Mouse (Mus musculus) embryo, embryonic 11.5 days (tissue): ENCODE measurements at regions not wholly inside any gene's neighbourhood (a gene's known extent, or its start where the extent isn't known, plus 50 kb on each side); places are given as distances from the start of the nearest gene placed in this dataset.
"Not testable (repeated sequence)": the region's sequence is repeated elsewhere in the genome, so short reads cannot be mapped to it uniquely, and the experiment has no call there.

Experiments
- DNase-seq: peaks from one replicate; pipeline ENCODE4 v3.0.0-alpha.2; 2012; ENCODE audit warnings: low read depth, low spot score

DNA sequence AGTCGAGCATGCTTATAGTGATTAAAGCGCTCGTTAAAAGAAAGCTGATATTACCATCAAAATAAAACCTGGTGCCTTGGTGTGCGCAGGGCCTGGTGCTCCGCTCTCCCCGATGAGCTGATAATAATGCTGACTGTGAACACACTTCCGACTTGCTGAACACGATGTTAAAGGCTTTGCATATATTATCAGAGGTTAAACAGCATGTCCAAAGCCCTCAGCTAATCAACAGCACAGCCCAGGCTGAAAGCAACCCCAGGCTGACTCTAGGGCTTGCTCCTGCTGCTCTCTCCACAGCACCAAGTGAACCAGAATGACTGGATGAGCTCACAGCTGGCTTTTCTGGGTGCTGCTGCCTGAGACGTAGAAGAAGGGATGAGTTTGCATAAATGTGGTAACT lies 238.2 kb upstream of the 1700012A03Rik start:
- DNase-seq: no peak

DNA sequence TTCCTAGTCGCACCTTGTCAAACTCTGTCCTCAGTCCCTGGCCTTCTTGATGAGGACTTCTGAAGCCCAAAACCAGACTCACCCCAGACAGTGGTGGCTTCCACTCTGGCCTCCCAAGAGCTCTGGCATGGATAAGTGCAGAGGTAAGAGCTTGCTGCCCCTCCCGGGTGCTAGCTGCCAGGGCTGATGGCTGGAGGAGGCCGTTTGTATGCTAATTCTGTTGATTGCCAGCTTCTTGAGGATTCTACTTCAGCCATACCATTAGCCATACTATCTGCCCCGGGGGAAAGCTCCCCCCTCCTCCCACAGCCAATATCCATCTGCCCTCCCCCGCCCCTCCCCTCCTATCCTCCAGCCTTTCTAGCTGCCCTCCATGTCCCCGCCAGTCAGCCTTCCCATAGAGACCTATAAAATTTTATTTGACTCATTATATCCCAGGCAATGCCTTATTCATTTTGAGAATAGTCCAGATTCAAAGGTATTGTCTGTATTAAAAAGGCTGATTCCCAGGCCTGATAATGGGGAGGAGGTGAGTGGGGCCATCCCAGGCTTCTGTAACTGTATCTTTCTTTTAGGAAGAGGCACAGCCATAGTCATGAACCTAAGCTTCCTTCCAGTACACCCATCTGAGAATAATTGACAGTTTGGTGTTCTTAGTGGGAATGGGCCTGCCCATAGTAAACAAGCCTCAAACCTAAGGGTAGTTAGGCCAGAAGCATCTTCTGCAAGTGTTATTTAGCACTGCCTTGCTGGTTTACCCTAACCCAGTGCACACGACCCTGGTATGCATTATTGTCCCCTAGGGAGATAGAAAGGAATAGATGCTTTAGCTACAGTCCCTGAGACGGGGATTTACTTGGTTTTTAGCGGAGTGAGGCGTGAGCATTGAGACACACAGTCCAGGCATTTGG lies 239.2 kb upstream of the 1700012A03Rik start:
- DNase-seq: no peak

DNA sequence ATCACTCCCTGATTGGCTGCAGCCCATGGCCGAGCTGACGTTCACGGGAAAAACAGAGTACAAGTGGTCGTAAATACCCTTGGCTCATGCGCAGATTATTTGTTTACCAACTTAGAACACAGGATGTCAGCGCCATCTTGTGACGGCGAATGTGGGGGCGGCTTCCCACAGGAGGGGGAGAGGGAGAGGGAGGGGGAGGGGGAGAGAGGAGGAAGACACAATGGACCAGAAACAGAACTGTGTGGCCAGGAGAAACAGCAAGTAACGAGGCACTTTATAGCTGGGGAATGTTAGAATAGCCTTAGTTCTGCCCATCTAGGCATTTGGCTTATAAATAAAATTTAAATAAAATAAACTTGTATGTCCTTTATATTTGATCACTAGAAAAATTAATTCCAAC lies 240.7 kb upstream of the Podxl start:
- DNase-seq: not testable (repeated sequence)

DNA sequence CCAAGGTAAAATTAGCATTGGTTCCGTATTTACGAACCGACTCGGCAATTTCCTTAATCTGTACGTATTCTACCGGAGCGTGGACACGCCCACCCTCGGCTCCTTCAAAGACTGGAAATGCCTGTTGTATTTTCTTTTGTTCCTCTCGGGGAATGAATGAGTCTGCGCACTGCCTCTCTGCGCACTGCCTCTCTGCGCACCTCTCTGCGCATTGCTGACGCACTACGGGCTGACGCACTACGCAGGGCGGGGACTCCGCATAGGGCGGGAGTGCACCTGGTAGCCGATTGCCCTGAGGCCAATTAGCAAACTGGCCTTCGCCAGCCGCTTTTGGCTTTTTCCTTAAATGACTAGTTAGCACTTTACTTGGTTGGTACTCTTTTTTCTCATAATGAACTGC lies 239.4 kb upstream of the Podxl start:
- not testable (repeated sequence) for DNase-seq

DNA sequence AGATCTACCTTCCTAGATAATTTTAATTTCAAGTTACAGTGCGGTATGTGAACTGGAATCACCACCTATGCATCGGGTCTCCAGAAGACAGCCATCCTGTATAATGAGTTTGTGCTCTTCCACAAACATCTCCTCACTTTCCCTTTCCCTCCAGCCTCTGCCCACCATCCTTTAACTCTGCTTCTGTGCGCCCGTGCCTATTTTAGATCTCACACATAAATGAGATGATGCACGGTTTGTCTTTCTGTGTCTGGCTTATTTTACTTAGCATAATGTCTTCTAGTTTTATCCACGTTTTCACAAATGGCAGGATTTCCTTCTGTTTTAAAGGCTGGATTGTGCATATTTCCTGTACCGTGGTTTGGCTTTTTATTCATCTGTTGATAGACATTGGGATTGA lies 227.8 kb upstream of the Podxl start:
- DNase-seq: no peak

DNA sequence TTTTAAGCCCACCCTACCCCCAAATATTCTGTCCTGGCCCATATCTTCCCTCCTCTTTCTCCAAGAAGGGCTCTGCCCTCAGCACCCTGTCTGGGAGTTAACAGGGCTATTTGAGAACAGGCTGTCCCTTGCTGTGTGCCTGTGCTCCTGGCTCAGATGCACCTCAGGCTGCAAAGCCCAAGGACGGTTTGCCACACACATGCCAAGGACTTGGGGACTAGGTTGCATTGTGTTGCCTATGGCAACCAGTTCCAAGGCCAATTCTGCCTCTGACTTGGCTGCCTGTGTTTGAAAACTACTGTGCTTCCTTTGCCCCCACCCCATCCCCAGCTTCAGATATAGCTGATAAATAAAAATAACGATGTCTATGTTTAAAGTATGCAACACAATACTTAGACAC lies 227.1 kb upstream of the Podxl start:
- DNase-seq: no peak

DNA sequence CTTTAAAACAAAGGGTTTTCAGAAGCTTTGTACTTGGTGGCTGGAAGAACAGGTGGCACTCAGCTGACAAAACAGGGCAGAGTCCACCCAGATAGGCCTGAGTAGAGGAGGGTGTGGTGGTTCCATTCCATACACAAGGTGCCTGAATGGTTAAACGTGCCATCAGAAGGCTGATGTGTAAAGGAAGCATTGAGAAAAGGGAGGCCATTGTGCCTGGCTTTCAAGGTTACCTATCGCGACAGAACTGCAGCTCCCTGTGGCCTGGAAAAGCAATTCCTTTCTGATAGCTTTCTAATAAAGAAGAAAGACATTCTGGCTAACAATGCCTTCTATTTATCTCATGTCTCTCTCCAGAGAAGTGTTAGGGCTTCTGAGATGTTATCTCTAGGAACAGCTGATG lies 213.1 kb upstream of the Podxl start:
- no peak for DNase-seq

DNA sequence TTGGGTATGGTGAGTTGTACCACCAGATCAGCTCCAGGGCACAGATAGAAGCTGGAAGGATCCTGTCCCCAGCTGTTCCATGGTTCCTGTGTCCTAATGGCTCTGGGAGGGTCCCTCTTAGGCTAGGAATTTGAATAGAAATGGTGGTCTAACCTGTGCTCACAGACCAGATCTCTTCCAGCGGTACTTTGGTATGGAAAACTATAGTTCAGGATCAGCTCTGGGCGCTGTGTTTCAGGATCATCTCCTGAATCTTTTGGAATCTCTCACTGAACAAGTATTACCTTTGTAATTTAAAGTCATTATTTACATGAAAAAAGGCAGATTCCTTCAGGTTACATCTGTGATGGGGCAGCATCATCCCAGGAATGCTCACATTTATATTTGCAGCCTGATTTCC lies 208.1 kb upstream of the Podxl start:
- DNase-seq: no peak

DNA sequence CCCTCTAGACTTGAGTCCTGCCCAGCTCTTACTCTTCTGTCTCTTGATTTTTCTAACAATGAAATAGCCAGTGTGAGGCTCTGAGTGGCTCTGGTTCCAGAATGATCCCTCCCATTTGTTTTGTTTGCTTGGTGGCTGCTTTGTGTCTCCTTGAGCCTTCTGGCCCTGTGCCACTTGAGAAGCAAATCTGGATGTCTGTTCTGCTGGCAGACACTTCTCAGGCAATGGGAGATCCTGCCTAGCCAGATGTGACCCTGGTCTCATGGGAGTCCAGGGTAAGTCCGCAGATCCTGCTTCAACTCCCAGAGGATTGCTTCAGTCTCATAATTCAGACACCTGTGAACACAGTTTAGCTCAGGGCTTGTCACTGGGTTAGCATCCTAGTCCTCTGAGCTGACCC lies 181.8 kb upstream of the Podxl start:
- no peak for DNase-seq

DNA sequence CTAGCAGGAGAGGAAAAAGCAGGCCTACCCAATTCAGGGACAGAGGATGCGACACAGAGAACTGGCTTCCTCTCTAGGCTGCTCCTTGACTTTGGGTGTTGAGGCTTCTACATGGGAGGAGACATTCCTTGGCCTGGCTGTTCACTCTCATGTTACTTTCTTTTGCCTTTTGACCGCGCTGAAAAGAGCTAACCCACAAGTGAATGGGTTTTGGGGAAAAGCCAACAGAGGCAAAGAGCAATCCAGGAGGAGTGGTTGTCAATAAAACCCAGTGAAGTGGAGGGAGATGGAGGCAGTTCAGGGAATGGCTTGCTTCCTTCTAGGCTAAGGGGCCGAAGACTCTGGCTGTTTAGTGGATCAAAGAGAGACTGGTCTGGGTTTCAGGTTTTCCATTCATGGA lies 167.6 kb upstream of the Podxl start:
- no peak for DNase-seq

DNA sequence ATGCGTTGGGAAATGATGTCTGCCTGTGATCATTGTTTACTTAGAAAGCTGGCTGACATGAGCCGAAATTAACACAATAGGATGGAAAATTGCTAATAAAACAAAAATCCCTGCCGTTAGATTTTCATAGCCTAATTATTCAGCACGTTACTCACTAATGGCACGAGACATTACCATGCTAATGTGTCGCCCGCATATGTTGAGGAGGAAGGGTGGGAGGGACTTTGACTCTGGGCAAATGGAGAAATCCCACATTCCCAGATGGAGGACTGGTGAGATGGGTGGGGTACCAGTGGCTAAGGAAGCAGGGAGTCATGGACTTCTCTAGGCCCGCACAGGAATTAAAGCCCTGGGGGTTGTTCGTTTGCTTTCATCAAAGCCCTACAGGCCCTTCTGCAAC lies 155.8 kb upstream of the Podxl start:
- DNase-seq: no peak

DNA sequence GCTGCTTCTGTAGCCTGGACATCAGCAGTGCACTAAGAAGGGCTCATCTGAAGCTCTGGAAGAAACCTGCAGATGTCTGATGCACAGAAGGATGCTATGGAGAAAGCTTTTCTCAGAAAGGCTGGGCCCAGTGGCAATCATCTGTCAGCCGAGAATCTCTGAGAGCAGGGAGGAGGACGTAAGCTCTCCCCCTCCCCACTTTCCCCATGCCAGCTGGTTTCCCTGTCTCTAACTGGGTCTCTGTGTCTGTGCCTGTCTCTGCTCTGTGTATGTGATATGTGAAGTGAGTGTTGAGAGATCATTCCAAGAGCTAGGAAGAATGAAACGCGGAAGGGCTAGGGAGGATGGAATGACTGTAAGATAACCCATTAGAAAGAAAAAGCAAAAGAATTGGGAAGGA lies 155.1 kb upstream of the Podxl start:
- DNase-seq: no peak

DNA sequence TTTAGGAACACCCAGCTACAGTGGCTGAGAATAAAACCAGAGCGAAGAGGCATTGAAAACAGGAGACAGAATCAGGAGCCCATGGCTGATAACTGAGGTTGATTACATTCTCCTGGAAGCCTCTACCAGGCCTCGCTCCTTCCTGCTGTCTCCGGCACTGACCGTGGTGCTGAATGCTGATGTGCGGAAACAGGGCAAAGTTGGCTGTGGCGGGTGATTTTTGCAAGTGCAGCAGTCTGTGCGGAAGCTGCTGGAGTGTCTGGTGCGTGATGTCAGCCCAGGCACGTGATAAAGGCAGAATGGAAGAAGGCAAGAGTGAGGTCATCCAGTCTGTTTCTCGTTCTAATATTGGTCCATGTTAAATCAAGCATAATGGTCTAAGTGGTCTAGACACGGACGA lies 153.8 kb upstream of the Podxl start:
- peak; percentile 56 for DNase-seq

DNA sequence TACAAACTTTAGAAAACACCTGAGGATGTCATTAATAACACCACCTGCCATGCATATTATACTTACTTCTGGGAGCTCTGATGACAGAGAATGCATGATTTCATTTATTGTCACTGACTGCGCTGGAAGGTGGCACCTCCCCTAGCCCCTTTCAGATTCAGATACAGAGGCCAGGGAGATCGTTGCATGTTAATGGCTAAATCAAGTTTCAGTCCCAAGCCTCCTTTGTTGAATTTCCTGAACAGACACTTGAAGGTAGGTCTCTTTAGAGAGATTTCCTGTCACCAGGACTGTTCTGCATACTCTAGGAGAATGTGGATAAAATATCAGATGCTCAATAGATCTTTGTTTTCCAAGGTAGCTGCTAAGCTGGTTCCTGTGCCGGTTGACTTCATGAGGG lies 143.5 kb upstream of the Podxl start:
- DNase-seq: no peak

DNA sequence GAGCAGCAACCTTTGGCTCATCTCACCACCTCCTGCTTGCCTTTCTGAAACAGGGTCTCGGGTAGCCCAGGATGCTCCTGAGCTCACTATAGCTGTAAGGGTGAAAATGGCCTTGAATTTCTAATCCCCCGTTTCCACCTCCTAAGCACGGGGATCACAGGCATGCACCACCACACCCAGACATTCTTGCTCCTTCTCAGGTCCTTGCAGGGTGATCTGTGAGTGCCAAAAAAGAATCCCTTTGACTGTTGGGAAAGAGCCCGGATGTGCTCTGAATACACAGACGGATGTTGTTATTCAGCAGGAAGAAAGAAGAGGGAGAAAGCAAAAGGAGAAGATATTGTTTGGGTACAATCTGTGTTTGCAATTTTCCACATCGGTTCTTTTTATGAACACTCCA lies 140.4 kb upstream of the Podxl start:
- no peak for DNase-seq

DNA sequence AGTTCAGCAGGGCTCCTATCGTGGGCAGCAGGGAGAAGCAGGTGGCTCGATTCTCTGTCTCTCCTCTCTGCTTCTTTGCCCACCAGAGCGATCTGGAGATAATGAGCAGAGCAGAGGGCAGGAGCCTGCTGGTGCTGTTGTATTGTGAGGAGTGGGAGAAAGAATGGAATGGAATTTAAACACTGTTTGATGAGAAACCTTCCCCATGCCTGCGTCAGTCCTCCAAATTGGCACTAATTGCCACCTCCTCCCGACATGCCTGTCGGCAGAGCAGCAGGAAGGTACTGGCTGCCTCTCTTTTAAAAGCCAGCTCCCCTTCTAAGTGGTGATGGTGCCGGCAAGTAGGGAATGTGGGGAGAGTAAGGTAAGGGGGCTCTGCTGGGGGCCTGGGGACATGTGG lies 139.2 kb upstream of the Podxl start:
- DNase-seq: no peak

DNA sequence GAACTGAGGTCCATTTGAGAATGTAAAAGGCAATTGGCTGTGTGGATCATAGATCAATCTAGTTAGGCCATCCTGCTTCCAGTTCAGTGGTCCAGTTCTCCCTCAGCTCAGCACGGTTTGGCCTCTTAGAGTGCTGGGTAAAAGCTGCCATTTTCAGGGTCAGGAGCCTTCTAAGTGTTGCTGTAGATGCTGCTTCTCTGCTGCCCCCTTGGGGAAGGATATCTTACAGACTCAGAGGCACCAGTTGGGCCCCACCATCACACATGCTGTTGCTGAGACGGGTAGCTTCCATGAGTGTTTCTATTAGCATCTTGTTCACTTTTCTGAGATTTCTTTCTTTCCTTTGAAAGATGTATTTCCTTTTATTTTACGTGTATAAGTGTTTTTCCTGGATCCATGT lies 132.1 kb upstream of the Podxl start:
- no peak for DNase-seq

DNA sequence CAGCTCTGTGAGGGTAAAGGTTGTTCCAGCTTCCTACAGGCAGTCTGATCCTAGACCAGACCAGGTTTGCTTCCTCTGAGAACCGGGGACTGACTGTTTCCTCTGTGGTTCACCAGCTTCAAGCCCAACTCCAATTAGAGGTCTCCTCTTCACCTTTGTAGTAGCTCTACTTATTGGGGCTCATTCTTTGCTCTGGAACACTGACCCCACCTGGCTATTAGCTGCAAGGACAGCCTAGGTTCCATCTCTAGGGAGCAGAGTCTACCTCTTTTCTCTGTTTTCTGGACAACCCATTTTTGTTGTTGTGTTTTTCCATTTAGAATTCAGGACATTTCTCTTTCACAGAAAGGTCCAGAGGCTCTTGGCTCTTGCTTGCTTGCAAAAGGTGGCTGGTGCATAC lies 129.3 kb upstream of the Podxl start:
- no peak for DNase-seq

DNA sequence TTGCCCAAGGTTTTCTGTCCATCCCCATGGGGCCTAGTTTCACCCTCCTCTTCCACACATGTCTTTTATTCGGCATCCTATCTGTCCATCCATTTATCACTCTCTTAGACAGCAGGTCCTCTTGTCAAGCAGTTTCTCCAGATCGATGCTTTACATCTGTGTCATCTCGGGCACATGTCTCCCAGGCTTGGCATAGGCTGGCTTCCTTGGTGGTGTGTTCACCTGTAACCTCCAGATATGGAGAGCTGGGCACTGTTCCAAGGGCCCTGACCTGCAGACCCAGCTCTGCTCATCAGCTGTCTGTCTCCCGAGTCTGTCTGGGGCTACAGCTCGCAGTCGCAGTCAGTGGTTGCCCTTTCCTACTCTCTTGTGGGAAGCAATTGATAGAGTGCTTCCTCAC lies 128.2 kb upstream of the Podxl start:
- no peak for DNase-seq

DNA sequence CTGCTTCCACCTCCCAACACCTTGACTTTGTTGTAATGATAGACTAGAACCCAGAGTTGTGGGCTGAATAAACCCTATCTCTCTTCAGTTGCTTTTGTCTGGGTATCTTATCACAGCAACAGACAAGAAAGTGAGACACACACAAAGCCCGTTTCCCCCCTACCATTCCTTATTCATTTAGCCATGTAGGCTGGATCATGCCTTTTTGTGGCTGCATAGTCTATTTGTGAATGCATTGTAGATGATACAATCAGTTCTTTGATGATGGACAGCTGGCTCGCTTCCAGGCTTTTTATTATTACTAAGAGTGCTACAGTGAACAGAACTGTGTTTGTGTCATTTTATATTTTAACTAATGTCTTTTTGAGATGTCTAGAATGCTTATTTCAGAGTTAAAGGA lies 116.3 kb upstream of the Podxl start:
- DNase-seq: no peak

DNA sequence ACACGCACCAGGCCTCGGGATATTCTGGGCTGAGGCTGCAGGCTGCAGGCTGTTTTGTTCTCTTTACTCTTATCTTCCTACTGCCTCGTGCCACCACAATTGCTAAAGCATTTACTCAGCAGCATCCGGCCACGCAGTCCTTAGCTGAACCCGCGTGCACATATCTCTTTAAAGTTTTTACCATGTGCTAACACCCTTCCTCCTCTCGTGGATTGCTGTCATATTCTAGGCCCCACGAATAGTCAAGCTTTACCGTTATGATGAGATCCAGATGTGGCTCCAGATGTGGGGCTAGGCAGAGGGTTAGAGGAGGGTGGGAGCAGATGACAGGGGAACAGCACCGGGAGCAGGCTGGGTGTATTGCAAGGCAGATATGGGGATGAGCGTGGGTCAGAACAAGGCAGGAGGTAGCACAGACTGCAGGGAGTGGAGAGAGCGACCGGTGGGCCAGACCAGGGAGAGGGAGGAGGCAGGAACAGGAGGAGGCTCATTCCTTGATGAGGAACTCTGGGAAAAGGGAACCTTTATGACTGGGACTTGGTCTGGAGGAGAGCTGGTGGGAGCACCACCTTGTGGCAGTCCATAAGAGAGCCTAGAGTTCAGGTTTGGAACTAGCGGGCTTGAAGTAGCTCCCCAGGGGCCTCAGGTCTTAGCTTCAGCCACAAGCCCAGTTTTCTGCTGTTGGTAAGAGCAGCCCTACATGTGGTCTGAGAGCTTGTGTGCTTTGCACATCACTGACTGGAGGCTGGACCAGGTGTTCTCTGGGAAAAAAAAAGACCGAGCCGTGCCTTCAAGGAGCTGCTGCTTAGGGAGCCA lies 102.1 kb upstream of the Podxl start:
- DNase-seq: peak; percentile 46

DNA sequence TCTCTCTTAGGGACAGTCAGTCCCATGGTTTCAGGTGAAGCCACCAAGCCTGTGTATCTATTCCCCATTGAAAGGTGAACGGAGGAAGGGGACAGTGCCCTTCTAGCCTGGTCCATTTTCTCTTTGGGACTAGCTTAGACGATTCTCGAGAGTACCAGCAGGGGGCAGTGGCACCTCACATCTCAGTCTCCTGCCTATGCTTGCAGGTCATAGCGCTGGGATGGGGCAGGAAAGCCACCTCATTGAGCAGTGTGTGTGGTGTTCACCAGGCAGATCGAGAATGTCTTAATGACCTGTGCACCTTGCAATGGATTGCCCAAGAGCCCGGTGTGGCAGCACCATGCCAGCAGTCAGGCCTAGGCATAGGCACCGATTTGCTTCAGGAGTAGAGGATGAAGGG lies 100.7 kb upstream of the Podxl start:
- DNase-seq: peak; percentile 66

DNA sequence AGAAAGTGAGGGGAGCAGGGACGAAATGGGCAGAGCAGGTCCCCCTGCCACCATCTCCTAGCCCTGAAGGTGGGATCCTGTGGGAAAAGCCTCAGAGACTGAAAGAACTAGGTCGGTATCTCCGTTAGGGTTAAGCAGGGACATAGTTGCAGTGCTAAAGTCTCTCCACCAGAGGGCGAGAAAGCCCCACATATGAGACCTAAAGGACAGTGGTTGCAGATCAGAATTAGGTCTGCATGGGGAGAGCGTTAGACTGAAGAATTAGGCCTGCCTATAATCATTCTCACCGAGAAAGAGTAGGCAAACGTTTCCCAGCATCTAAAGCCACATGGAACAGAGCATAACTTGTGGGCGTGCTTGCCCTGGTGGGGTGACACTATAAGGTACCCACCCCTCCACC lies 97.0 kb upstream of the Podxl start:
- peak; percentile 48 for DNase-seq
